Mouse (Mus musculus) left cerebral cortex, adult 2 months (tissue): ENCODE measurements around the gene Vil1. TPM values are rescaled to one million over a fixed set of nuclear protein-coding genes. Genes with fewer than 3 reads are reported as not detected.

Experiments
- DNase-seq, 2 experiments: peaks; one replicate each; pipeline ENCODE4 v3.0.0; 2021 to 2022; ENCODE audit warnings: low spot score in 2 of 2, mixed read lengths in 1 of 2; ENCODE audit errors: extremely low spot score in 1 of 2
- H3K27ac ChIP-seq: fragments of 200-600 bp; 2 replicates; pipeline ENCODE4 v1.8.1; 2022
- H3K4me3 ChIP-seq: fragments of 200-600 bp; 2 replicates; pipeline ENCODE4 v1.8.1; 2022
- CTCF ChIP-seq: fragments of 200-600 bp; IDR thresholded peaks from 2 replicates; pipeline ENCODE4 v1.8.1; 2022; ENCODE audit warnings: antibody characterized with exemption, mild to moderate bottlenecking, moderate library complexity
- intact Hi-C: fragments of 180-260 bp; cut with DNase I; formaldehyde crosslinking; loops from one replicate; pipeline ENCODE4 v1.15.1; 2025
- total RNA-seq, 2 experiments: library from RNA; stranded (reverse); gene quantifications; 2 replicates each; pipeline ENCODE4 v1.2.3; 2021

The Vil1 gene
- total RNA-seq, 2 experiments from 2014 or later, result 0.30 to 1.0 TPM

GRCm38 (mm10) chr1:74397268-74397918 is 11.8 kb upstream of the Vil1 start:
- intact Hi-C loops, result no loop called here
- Histone ChIP-seq H3K4me3 (peak overlapping the region; percentile 49), H3K27ac (peak overlapping the region; percentile 77)
- peak; percentile 79 for TF ChIP-seq CTCF
- peak; percentile 87 to 91 for DNase-seq

- intact Hi-C loops, result loop anchor here (1.0 kb wide), 1 partner anchor 52 kb away; no protein-coding TSS in a partner anchor
- peak overlapping the region; percentile 77 for H3K27ac ChIP-seq
Observed at GRCm38 (mm10) chr1:74397919-74398451, 11.2 kb upstream of the Vil1 start.

GRCm38 (mm10) chr1:74400531-74400930 is 8.6 kb upstream of the Vil1 start:
- H3K27ac ChIP-seq, result no peak overlapping the region
- DNase-seq, result no peak
- intact Hi-C loops, result no loop called here

More at GRCm38 (mm10) chr1:74397919-74398451, 11.2 kb upstream of the Vil1 start:
- H3K4me3 ChIP-seq, result peak overlapping the region; percentile 49
- peak; percentile 47 to 52 for DNase-seq
- peak; percentile 70 for TF ChIP-seq CTCF

GRCm38 (mm10) chr1:74401015-74401702 is 8.0 kb upstream of the Vil1 start:
- DNase-seq, result no peak
- intact Hi-C loops, result no loop called here
- no peak for TF ChIP-seq CTCF
- no peak overlapping the region for H3K27ac ChIP-seq
- H3K4me3 ChIP-seq, result no peak overlapping the region

More at GRCm38 (mm10) chr1:74400531-74400930, 8.6 kb upstream of the Vil1 start:
- no peak for TF ChIP-seq CTCF
- H3K4me3 ChIP-seq, result no peak overlapping the region

GRCm38 (mm10) chr1:74404206-74404605 is 5.0 kb upstream of the Vil1 start:
- intact Hi-C loops, result no loop called here

DNA sequence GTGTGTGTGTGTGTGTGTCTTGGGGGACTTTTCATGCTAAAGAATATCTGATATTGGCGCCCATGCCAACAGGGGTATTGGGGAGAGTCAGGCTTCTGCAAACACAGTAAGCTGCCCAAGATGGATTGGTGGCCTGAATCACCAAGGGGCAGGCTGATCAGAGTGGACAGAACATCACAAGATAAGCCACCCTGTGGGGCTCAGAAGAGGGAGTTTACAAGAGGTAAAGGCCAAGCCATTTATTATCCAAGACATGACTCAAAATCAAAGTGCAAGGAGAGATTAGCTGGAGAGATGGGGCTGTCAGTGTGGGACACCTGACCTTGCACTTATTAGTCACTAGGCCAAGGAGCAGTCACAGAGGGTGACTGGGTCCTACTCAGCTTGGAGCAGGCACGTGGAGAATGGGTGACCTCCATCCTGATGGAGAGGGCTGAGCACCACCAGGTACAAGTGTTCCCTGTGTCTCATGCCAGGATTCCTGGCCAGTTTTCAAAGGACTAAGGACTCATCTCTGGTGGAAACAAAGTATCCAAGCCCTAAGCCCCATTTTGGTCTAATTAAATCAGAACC is 2.7 kb downstream of the Vil1 start:
- intact Hi-C loops, result no loop called here
- no peak overlapping the region for H3K4me3 ChIP-seq
- H3K27ac ChIP-seq, result no peak overlapping the region
- no peak for DNase-seq
- TF ChIP-seq CTCF, result no peak

More at GRCm38 (mm10) chr1:74404206-74404605, 5.0 kb upstream of the Vil1 start:
- Histone ChIP-seq H3K27ac (no peak overlapping the region), H3K4me3 (no peak overlapping the region)
- no peak for DNase-seq
- TF ChIP-seq CTCF, result no peak

GRCm38 (mm10) chr1:74412711-74413110 is 3.5 kb downstream of the Vil1 start:
- intact Hi-C loops, result no loop called here
- no peak for TF ChIP-seq CTCF
- no peak overlapping the region for H3K4me3 ChIP-seq
- no peak overlapping the region for H3K27ac ChIP-seq
- no peak for DNase-seq

GRCm38 (mm10) chr1:74415143-74415542 is 6.0 kb downstream of the Vil1 start:
- H3K27ac ChIP-seq, result no peak overlapping the region
- intact Hi-C loops, result no loop called here
- no peak overlapping the region for H3K4me3 ChIP-seq
- no peak for TF ChIP-seq CTCF
- DNase-seq, result no peak

GRCm38 (mm10) chr1:74418747-74419439 is 9.7 kb downstream of the Vil1 start:
- no peak for DNase-seq
- Histone ChIP-seq H3K27ac (no peak overlapping the region), H3K4me3 (no peak overlapping the region)
- TF ChIP-seq CTCF, result no peak
- intact Hi-C loops, result no loop called here

- intact Hi-C loops, result no loop called here
- no peak for DNase-seq
- Histone ChIP-seq H3K27ac (no peak overlapping the region), H3K4me3 (no peak overlapping the region)
- TF ChIP-seq CTCF, result no peak
Observed at GRCm38 (mm10) chr1:74419440-74419794, 10.2 kb downstream of the Vil1 start.

GRCm38 (mm10) chr1:74423147-74423546 is 14.0 kb downstream of the Vil1 start:
- no peak overlapping the region for H3K4me3 ChIP-seq
- intact Hi-C loops, result no loop called here
- no peak for TF ChIP-seq CTCF
- DNase-seq, result no peak
- H3K27ac ChIP-seq, result no peak overlapping the region

DNA sequence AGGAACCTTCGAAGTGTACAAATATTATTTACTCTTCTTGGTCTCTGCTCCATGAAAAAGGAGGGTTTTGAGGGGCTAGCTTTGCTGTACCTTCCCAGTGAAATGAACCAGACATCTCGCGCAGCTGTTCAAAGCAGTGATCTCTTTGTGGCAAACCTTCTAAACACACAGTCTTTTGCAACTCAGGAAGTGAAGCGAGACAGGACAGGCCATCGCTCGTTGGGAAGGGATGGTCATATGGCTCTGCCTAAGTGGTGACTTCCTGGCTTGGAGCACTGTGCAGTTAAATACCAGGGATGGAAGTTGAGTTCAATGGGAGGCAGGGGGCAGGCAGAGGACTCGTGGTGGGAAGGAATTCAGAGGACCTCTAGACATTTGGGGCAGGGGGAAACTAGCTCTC is 16.7 kb downstream of the Vil1 start:
- TF ChIP-seq CTCF, result no peak
- intact Hi-C loops, result no loop called here

More for the DNA sequence above, 16.7 kb downstream of the Vil1 start:
- H3K27ac ChIP-seq, result no peak overlapping the region
- DNase-seq, result no peak
- H3K4me3 ChIP-seq, result no peak overlapping the region
